Mouse (Mus musculus) kidney, postnatal 0 days (tissue): ENCODE results near the gene Terf2. TPM values are rescaled to one million over a fixed set of nuclear protein-coding genes. Genes with fewer than 3 reads are reported as not detected.

Experiments used
- ATAC-seq: fragments of 200-750 bp; cut with Nextera tagmentation; replicated peaks from 2 replicates; pipeline ENCODE4 v1.8.0; 2017; ENCODE audit warnings: low read depth, moderate number of reproducible peaks, moderate TSS enrichment, moderate library complexity; ENCODE audit not compliant: low FRiP score
- DNase-seq: peaks from one replicate; pipeline ENCODE4 v3.0.0-alpha.2; 2016; ENCODE audit warnings: low spot score
- H3K27ac ChIP-seq: fragments of 300-500 bp; sonication (generic); 2 replicates; pipeline ENCODE4 v1.5.1; 2014; ENCODE audit warnings: mild to moderate bottlenecking
- H3K27me3 ChIP-seq: fragments of 300-500 bp; sonication (generic); 2 replicates; pipeline ENCODE4 v1.6.1; 2014; ENCODE audit warnings: low read length, mixed read lengths; ENCODE audit not compliant: insufficient read depth
- H3K36me3 ChIP-seq: fragments of 300-500 bp; sonication (generic); 2 replicates; pipeline ENCODE4 v1.6.1; 2014; ENCODE audit warnings: low read length, mixed read lengths; ENCODE audit not compliant: insufficient read depth
- H3K4me1 ChIP-seq: fragments of 300-500 bp; sonication (generic); replicated peaks from 2 replicates; pipeline ENCODE4 v1.6.1; 2014; ENCODE audit warnings: antibody characterized with exemption, low read length, mixed read lengths; ENCODE audit not compliant: insufficient read depth
- H3K4me2 ChIP-seq: fragments of 300-500 bp; sonication (generic); 2 replicates; pipeline ENCODE4 v1.6.1; 2014; ENCODE audit warnings: mild to moderate bottlenecking, low read length, moderate library complexity, mixed read lengths
- H3K4me3 ChIP-seq: fragments of 300-500 bp; sonication (generic); replicated peaks from 2 replicates; pipeline ENCODE4 v1.5.1; 2014; ENCODE audit warnings: low read depth, low read length
- H3K9ac ChIP-seq: fragments of 300-500 bp; sonication (generic); 2 replicates; pipeline ENCODE4 v1.6.1; 2014; ENCODE audit warnings: low read depth, low read length
- H3K9me3 ChIP-seq: fragments of 300-500 bp; sonication (generic); replicated peaks from 2 replicates; pipeline ENCODE4 v1.6.1; 2016; ENCODE audit warnings: low read length, inconsistent platforms, mixed read lengths
- CTCF ChIP-seq: IDR thresholded peaks from 2 replicates; pipeline ENCODE4 v1.5.1; 2016; ENCODE audit warnings: antibody characterized with exemption, low read depth, mild to moderate bottlenecking, moderate library complexity
- WGBS: fragments of 180-500 bp; shearing (Covaris S2); extraction: QIAGEN DNeasy Blood & Tissue Kit; methylation state at CpG from one replicate; pipeline ENCODE4 v1.1.7; 2014; 5-methylcytosine and 5-hydroxymethylcytosine counted together
- polyA plus RNA-seq: library from polyadenylated mRNA; unstranded; fragments of >200 nt; fragmentation: Nextera tagmentation; extraction: Ambion mirVana; gene quantifications from 2 replicates; pipeline ENCODE4 v1.2.1, GENCODE M21; 2015

Terf2 gene
- polyA plus RNA-seq, 1 experiment from 2014 or later: 17.4 TPM

- no peak overlapping the region for H3K27ac ChIP-seq
- ATAC-seq: no peak
- no peak for TF ChIP-seq CTCF
- peaks cover 13% of the 10 kb centered on the region; the same call in 1 of the 2 replicates for H3K36me3 ChIP-seq
- H3K4me1 ChIP-seq: no peaks in the 10 kb centered on the region; the same call in 1 of the 2 replicates
- no peak overlapping the region for H3K4me2 ChIP-seq
- no peaks in the 10 kb centered on the region for H3K9me3 ChIP-seq
- H3K27me3 ChIP-seq: no peaks in the 10 kb centered on the region
- no peak for DNase-seq
- no peak overlapping the region for H3K4me3 ChIP-seq
- WGBS: 95% methylated on average over 7 of the region's 7 CpGs
- no peak overlapping the region for H3K9ac ChIP-seq
Measured at GRCm38 (mm10) chr8:107090531-107090930, 5.8 kb downstream of the Terf2 start.

- Histone ChIP-seq H3K4me1 (no peaks in the 10 kb centered on the region), H3K9ac (no peak overlapping the region), H3K9me3 (no peaks in the 10 kb centered on the region), H3K4me2 (no peak overlapping the region), H3K27me3 (no peaks in the 10 kb centered on the region), H3K36me3 (peaks cover 9% of the 10 kb centered on the region; the same call in 1 of the 2 replicates), H3K4me3 (no peak overlapping the region), H3K27ac (no peak overlapping the region)
- ATAC-seq: no peak
- no peak for TF ChIP-seq CTCF
- 94% methylated on average over 5 of the region's 5 CpGs for WGBS
- no peak for DNase-seq
Measured at GRCm38 (mm10) chr8:107088526-107089063, 7.8 kb downstream of the Terf2 start.

- H3K4me2 ChIP-seq: no peak overlapping the region
- no peaks in the 10 kb centered on the region for H3K9me3 ChIP-seq
- TF ChIP-seq CTCF: no peak
- DNase-seq: no peak
- no peaks in the 10 kb centered on the region for H3K27me3 ChIP-seq
- no peak for ATAC-seq
- WGBS: 98% methylated on average over 5 of the region's 5 CpGs
- no peak overlapping the region for H3K4me3 ChIP-seq
- H3K4me1 ChIP-seq: no peaks in the 10 kb centered on the region
- no peak overlapping the region for H3K27ac ChIP-seq
- H3K9ac ChIP-seq: no peak overlapping the region
- peaks cover 20% of the 10 kb centered on the region for H3K36me3 ChIP-seq
Measured at GRCm38 (mm10) chr8:107086018-107086417, 10.3 kb downstream of the Terf2 start.

DNA sequence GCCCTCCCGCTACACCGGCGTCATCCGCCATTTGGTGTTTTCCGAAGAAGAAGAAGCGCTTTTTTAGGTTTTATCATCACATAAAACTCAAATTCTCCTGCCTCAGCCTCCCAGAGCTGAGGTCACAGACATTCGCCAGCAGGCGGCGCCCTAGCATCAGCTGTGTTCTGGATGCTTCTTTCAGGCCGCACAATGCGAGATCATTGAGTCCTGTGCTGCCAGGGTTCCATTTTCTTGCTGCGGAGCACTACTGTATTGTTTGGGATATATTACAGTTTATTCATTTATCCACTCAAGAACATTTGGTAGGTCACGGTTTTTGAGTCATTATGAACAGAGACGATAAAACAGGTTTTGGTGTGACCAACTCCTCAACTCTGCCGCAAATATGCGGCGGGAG, 11.0 kb downstream of the Terf2 start:
- no peaks in the 10 kb centered on the region for H3K4me1 ChIP-seq
- H3K4me3 ChIP-seq: no peak overlapping the region
- H3K36me3 ChIP-seq: peaks cover 23% of the 10 kb centered on the region
- TF ChIP-seq CTCF: peak; percentile 44
- no peak overlapping the region for H3K4me2 ChIP-seq
- DNase-seq (no peak), ATAC-seq (no peak)
- no peaks in the 10 kb centered on the region for H3K9me3 ChIP-seq
- 97% methylated on average over 17 of the region's 17 CpGs for WGBS
- H3K9ac ChIP-seq: no peak overlapping the region
- no peak overlapping the region for H3K27ac ChIP-seq
- H3K27me3 ChIP-seq: no peaks in the 10 kb centered on the region

- no peak overlapping the region for H3K4me2 ChIP-seq
- DNase-seq (no peak), ATAC-seq (no peak)
- peaks cover 68% of the 10 kb centered on the region for H3K36me3 ChIP-seq
- H3K9ac ChIP-seq: no peak overlapping the region
- H3K9me3 ChIP-seq: no peaks in the 10 kb centered on the region
- H3K27me3 ChIP-seq: no peaks in the 10 kb centered on the region
- H3K4me1 ChIP-seq: no peaks in the 10 kb centered on the region
- no peak overlapping the region for H3K4me3 ChIP-seq
- H3K27ac ChIP-seq: no peak overlapping the region
- WGBS: 86% methylated on average over 7 of the region's 7 CpGs
- no peak for TF ChIP-seq CTCF
Measured at GRCm38 (mm10) chr8:107076239-107076888, 20.0 kb downstream of the Terf2 start.

GRCm38 (mm10) chr8:107074128-107074527, 22.2 kb downstream of the Terf2 start:
- Histone ChIP-seq H3K9me3 (no peaks in the 10 kb centered on the region), H3K27me3 (no peaks in the 10 kb centered on the region), H3K4me2 (no peak overlapping the region), H3K27ac (no peak overlapping the region), H3K4me1 (no peaks in the 10 kb centered on the region), H3K36me3 (peaks cover 63% of the 10 kb centered on the region), H3K4me3 (no peak overlapping the region), H3K9ac (no peak overlapping the region)
- DNase-seq: no peak
- no peak for ATAC-seq
- 85% methylated on average over 1 of the region's 1 CpGs for WGBS
- no peak for TF ChIP-seq CTCF
